Mouse (Mus musculus): ENCODE measurements around the gene Ndrg3. TPM values are rescaled to one million over a fixed set of nuclear protein-coding genes. Genes with fewer than 3 reads are reported as not detected.

The Ndrg3 gene
- polyA plus RNA-seq, 1 experiment from 2014 or later, result 141 TPM

Other genes with a start within 250 kb of the Ndrg3 start
- gene Myl9, start 216.6 kb downstream of the Ndrg3 start, polyA plus RNA-seq (2015; fragmentation: Nextera tagmentation; extraction: Ambion mirVana), result 42.4 and 44.8 TPM in 2 replicates
- 21.3 and 22.6 TPM in 2 replicates for gene Tgif2, start 152.0 kb downstream of the Ndrg3 start, polyA plus RNA-seq (2015; fragmentation: Nextera tagmentation; extraction: Ambion mirVana)
- gene 4930518I15Rik, start 134.1 kb downstream of the Ndrg3 start, polyA plus RNA-seq (2015; fragmentation: Nextera tagmentation; extraction: Ambion mirVana), result 9.1 TPM in 2 replicates
- gene Rab5if, start 128.9 kb downstream of the Ndrg3 start, polyA plus RNA-seq (2015; fragmentation: Nextera tagmentation; extraction: Ambion mirVana), result 145 and 148 TPM in 2 replicates
- 0.17 TPM in 1 of 2 replicates, not detected in the other for gene Sla2, start 104.9 kb downstream of the Ndrg3 start, polyA plus RNA-seq (2015; fragmentation: Nextera tagmentation; extraction: Ambion mirVana)
- gene Dsn1, start 15.1 kb upstream of the Ndrg3 start, polyA plus RNA-seq (2015; fragmentation: Nextera tagmentation; extraction: Ambion mirVana), result 11.0 and 13.2 TPM in 2 replicates
- 5.2 and 6.3 TPM in 2 replicates for gene Soga1, start 87.2 kb upstream of the Ndrg3 start, polyA plus RNA-seq (2015; fragmentation: Nextera tagmentation; extraction: Ambion mirVana)
- gene Tldc2, start 95.0 kb upstream of the Ndrg3 start, polyA plus RNA-seq (2015; fragmentation: Nextera tagmentation; extraction: Ambion mirVana), result not detected in 2 replicates
- gene Samhd1, start 143.2 kb upstream of the Ndrg3 start, polyA plus RNA-seq (2015; fragmentation: Nextera tagmentation; extraction: Ambion mirVana), result 9.7 and 12.3 TPM in 2 replicates
- gene Rbl1, start 212.5 kb upstream of the Ndrg3 start, polyA plus RNA-seq (2015; fragmentation: Nextera tagmentation; extraction: Ambion mirVana), result 6.3 and 7.5 TPM in 2 replicates